Mouse (Mus musculus): Measurements from ENCODE around the gene Commd4.

The Commd4 gene

GRCm38 (mm10) chr9:57141417-57142353 is 16.4 kb downstream of the Commd4 start:
- DNase-seq (ENCODE audit: low spot score), result no peak

DNA sequence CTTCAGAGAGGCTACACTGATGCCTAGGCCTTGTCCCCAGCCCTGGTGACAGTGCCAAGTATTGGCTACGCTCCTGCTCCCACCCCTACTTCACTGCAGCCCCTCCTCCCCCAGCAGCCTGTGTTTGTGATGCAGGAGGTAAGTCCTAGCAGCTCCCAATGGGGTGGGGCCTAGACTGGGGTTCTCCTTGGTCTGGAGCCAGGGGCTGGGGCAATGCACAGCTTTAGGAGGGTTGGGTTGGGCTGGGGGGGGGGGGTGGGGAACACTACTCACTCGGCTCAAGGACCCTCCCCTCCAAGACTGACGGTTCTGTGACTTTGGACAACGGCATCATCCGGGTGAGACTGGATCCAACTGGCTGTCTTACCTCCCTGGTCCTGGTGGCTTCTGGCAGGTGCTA is 18.6 kb downstream of the Commd4 start:
- DNase-seq (ENCODE audit: low spot score), result no peak

DNA sequence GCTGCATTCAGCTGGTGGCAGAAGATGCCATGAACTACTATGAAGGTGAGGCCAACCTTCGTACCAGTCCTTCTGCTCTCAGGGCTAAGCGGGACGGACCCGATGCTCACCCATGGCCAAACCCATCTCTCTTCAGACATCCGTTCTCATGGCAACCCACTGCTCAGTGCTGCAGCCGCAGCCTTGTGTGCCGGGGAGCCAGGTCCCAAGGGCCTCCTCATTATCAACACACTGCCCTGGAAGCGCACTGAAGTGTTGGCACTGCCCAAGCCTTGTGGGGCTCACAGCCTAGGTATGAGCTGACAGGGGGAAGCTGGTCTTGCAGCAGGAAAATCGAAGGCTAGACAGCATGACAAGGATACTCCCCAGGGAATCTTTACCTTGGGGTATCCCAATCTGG is 19.0 kb downstream of the Commd4 start:
- DNase-seq (ENCODE audit: low spot score), result no peak

DNA sequence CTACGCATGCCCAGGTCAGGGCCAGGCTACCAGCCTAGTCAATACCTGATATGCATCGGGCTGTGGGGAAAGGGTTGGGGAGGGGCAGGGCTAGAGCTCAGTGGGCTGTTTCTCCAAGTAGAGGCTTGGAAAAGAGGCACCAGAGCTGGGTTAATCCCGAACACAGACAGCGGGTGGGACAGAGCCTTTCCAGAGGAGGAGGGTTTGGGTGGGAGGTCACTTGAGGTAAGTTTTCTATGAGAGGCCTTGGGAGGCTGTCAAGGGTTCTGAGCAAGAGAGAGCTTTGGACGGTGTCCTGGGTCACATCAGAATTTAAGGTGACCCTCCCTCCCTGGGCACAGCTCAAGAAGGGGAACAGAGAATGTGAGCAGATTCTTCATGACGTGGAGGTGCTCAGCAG is 19.6 kb downstream of the Commd4 start:
- DNase-seq (ENCODE audit: low spot score), result no peak

DNA sequence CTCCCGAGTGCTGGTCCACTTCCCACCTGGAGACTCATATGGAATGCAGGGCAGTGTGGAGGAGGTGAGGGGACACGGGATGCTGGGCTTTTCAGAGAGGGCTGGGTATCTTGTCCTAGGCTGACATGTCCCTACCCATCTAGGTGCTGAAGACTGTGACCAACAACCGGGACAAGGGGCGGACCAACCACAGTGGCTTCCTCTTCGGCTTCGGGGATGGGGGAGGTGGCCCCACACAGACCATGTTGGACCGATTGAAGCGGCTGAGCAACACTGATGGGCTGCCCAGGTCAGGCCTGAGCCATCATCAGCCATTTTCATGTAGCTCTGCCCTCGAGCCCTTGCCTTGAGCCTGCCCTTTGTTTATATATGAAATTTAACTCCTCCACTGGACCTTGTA is 20.4 kb downstream of the Commd4 start:
- no peak for DNase-seq (ENCODE audit: low spot score)

DNA sequence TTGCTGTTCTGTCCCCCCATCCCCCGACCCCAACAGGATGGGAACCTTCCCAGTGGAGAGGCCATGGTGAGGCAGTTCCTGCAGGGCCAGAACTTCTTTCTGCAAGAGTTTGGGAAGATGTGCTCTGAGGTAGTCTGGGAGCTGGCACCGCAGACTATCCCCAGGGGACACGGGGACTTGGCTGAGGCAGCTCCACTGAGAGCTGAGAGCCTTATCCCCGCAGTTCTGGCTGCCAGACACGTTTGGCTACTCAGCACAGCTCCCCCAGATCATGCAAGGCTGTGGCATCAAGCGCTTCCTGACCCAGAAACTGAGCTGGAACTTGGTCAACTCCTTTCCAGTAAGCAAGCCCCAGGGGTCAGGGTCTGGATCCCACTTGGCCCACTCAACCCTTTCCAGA is 20.9 kb downstream of the Commd4 start:
- no peak for DNase-seq (ENCODE audit: low spot score)

DNA sequence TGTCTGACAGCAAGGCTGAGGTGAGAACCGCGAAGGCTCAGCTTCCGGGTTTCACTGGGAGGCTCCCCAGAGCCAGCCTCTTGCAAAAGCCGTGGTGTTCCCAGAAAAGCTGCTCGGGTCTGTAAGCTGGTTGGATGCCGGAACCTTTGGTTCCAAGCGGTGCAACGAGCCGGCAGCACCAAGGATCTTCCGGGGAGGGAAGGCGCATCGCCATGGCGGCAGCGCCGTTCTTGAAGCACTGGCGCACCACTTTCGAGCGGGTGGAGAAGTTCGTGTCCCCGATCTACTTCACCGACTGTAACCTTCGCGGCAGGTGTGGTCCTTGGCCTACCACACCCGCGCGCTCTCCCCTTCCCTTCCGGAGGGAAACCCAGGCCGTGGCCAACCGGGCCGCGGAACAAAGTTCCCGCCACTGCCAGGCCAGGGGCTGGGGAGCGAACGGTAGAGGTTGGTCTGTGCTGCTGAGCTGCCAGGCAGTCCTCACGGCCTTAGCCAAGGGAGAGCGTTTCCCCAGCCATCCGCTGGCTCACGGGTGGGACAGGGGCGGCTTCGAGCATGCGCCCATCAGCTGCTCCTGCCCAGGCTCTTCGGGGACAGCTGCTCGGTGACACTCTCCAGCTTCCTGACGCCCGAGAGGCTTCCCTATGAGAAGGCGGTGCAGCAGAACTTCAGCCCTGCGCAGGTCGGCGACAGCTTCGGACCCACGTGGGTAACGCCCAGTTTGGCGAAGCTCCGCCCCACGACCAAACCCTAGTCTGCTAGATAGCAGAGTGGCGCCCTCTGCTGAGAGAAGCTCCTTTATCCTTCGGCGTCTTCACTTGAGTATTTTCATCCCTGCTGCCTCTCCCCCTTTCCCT is 27.3 kb downstream of the Commd4 start, which contains the start of gene Man2c1:
Man2c1 (plus strand) TSS at position 114 of the 857 bp plus-strand sequence.
- peak; percentile 97 for DNase-seq (ENCODE audit: low spot score)

DNA sequence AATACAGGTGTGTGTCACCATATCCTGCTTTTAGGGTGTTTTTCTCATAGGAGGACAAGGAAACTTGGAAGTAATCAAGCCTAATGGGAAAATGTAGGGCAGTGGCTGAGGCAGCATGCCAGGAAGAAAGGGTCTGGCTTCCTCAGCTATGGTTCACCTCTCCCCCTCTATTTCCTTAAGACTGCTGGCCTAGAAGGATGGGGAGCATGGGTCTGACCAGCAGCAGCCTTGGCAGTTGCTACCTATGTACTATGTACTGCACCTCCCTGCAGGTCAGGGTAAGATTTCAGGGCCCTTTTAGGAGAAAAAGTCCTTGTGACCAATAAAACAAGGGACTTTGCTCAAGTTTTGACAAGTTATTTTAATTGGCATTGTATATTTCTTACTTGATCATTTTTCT is 28.5 kb downstream of the Commd4 start:
- no peak for DNase-seq (ENCODE audit: low spot score)

- no peak for DNase-seq (ENCODE audit: low spot score)
Observed at GRCm38 (mm10) chr9:57117261-57117755, 40.8 kb downstream of the Commd4 start.

Data from embryo, embryonic 10.5 days (tissue).